ENCODE assay signal across 13 mouse cellular contexts in the genomic region with DNA sequence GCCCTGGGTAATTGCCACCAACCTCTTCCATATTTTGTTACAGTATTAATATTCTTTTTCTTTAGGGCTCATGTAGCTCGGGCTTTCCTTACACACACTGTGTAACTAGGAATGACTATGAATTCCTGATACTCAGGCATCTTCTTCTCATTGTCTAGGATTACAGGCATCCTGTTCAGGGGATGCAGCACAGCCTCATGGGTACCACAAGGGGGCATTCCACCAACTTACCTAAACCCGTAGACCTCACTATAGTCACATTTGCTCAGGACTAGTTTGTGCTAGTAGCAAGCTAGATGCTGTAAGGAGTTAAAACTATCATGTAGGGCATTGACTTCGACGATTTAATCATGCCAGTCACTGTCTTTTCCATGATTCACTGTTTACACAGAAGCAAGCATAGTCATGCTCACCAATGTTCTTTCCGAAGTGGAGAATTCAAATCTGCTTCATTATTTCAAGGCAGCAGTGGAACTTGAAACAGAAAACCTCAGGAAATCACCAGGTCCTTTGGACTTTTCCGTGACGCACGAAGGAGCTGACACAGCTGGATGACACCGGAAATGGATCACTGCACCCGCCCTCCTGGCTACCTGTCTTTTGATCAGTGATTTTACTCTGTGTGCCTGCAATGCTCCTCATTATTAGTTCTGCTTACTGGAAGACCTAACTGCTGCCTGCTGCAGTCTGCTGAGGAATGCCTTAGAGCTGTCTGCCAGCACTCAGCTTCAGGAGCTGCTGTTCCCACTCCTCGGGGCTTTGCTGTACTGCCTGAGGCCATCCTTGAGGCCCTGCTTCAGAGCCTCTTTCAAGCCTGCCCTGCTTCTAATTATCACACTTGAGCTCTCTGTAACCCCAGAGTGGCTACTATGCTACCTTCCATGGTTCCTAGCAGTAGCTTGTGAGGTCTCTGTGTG.
DNase-seq lines count a peak whose midpoint lies in the region; ATAC-seq and TF ChIP-seq lines count a peak whose summit lies in the region.
"Had no signal": no experiment of that assay in that cellular context is flagged by ENCODE, and none has a peak within 500 bp of the region (broad histone marks: within the 10 kb centered on the region; RNA-seq: fewer than 3 reads in every experiment).

No protein-coding gene starts in this region.

- no peak overlapping the region for H3K4me3 ChIP-seq in midbrain, embryonic 12.5 days
- no peak overlapping the region for H3K4me3 ChIP-seq in midbrain, embryonic 10.5 days
- H3K4me3 ChIP-seq in kidney, embryonic 16.5 days (ENCODE audit: low read length), result no peak overlapping the region
- no peak overlapping the region for H3K4me3 ChIP-seq in stomach, postnatal 0 days (ENCODE audit: low read depth, low read length)
- H3K4me3 ChIP-seq: forebrain, embryonic 12.5 days had no signal

- no peaks in the 10 kb centered on the region for H3K4me1 ChIP-seq in midbrain, embryonic 12.5 days
- H3K4me1 ChIP-seq in midbrain, embryonic 10.5 days, result no peaks in the 10 kb centered on the region
- no peaks in the 10 kb centered on the region for H3K4me1 ChIP-seq in kidney, embryonic 16.5 days (ENCODE audit: insufficient read depth, low read length)
- no peaks in the 10 kb centered on the region for H3K4me1 ChIP-seq in stomach, postnatal 0 days (replicated peaks; ENCODE audit: control insufficient read depth, insufficient read depth)
- H3K4me1 ChIP-seq: forebrain, embryonic 12.5 days had no signal

- 78% methylated on average over 11 of the region's 11 CpGs for WGBS in midbrain, embryonic 12.5 days
- 81% methylated on average over 11 of the region's 11 CpGs for WGBS in midbrain, embryonic 10.5 days
- 59% methylated on average over 11 of the region's 11 CpGs for WGBS in kidney, embryonic 16.5 days
- WGBS in stomach, postnatal 0 days, result 73% methylated on average over 11 of the region's 11 CpGs

- no peaks in the 10 kb centered on the region for H3K27me3 ChIP-seq in midbrain, embryonic 12.5 days
- no peaks in the 10 kb centered on the region for H3K27me3 ChIP-seq in midbrain, embryonic 10.5 days (ENCODE audit: low read depth, poor library complexity, severe bottlenecking)
- H3K27me3 ChIP-seq in kidney, embryonic 16.5 days (ENCODE audit: insufficient read depth, low read length), result no peaks in the 10 kb centered on the region
- no peaks in the 10 kb centered on the region for H3K27me3 ChIP-seq in stomach, postnatal 0 days (ENCODE audit: control insufficient read depth, insufficient read depth, low read length)
- H3K27me3 ChIP-seq: forebrain, embryonic 12.5 days had no signal

- H3K9me3 ChIP-seq in midbrain, embryonic 12.5 days, result no peaks in the 10 kb centered on the region
- no peaks in the 10 kb centered on the region for H3K9me3 ChIP-seq in midbrain, embryonic 10.5 days (replicated peaks)
- no peaks in the 10 kb centered on the region for H3K9me3 ChIP-seq in kidney, embryonic 16.5 days (ENCODE audit: low read length)
- H3K9me3 ChIP-seq in stomach, postnatal 0 days (ENCODE audit: control insufficient read depth, low read length), result no peaks in the 10 kb centered on the region
- H3K9me3 ChIP-seq: forebrain, embryonic 12.5 days had no signal

- DNase-seq in embryo, embryonic 10 days (ENCODE audit: low spot score), result peak; percentile 27
- no peak for DNase-seq in embryo, embryonic 9.5 days (ENCODE audit: extremely low spot score)
- no peak for DNase-seq in midbrain, embryonic 10.5 days (ENCODE audit: low spot score)
- no peak for DNase-seq in stomach, postnatal 0 days (ENCODE audit: low spot score)
- no peak for DNase-seq in frontal cortex, postnatal 36 days (ENCODE audit: low spot score in 2 of 2)
- no peak for DNase-seq in right cerebral cortex, postnatal 10 days (ENCODE audit: low spot score in 2 of 2)
- DNase-seq: thymus, postnatal 36 days had no signal

- H3K9ac ChIP-seq in midbrain, embryonic 12.5 days (replicated peaks), result no peak overlapping the region
- H3K9ac ChIP-seq in kidney, embryonic 16.5 days (replicated peaks; ENCODE audit: low read length), result no peak overlapping the region
- H3K9ac ChIP-seq in stomach, postnatal 0 days (ENCODE audit: low read length), result no peak overlapping the region
- H3K9ac ChIP-seq: forebrain, embryonic 12.5 days; hindbrain, embryonic 14.5 days; liver, embryonic 14.5 days had no signal

- no peak overlapping the region for H3K4me2 ChIP-seq in midbrain, embryonic 12.5 days (replicated peaks)
- no peak overlapping the region for H3K4me2 ChIP-seq in kidney, embryonic 16.5 days (replicated peaks; ENCODE audit: low read depth, low read length)
- H3K4me2 ChIP-seq in stomach, postnatal 0 days (replicated peaks; ENCODE audit: low read depth), result no peak overlapping the region
- H3K4me2 ChIP-seq: forebrain, embryonic 12.5 days; hindbrain, embryonic 14.5 days had no signal

- peak; percentile 52 for TF ChIP-seq CTCF in stomach, postnatal 0 days (IDR thresholded peaks at IDR 0.05; ENCODE audit: low read depth)

- no peak overlapping the region for H3K27ac ChIP-seq in midbrain, embryonic 12.5 days (replicated peaks)
- H3K27ac ChIP-seq in midbrain, embryonic 10.5 days (replicated peaks), result no peak overlapping the region
- H3K27ac ChIP-seq in kidney, embryonic 16.5 days (ENCODE audit: low read length), result no peak overlapping the region
- H3K27ac ChIP-seq in stomach, postnatal 0 days (replicated peaks), result no peak overlapping the region
- H3K27ac ChIP-seq: forebrain, embryonic 12.5 days; hindbrain, embryonic 14.5 days; liver, embryonic 14.5 days had no signal

- H3K36me3 ChIP-seq in midbrain, embryonic 12.5 days, result no peaks in the 10 kb centered on the region
- no peaks in the 10 kb centered on the region for H3K36me3 ChIP-seq in midbrain, embryonic 10.5 days
- no peaks in the 10 kb centered on the region for H3K36me3 ChIP-seq in kidney, embryonic 16.5 days (ENCODE audit: insufficient read depth, low read length)
- no peaks in the 10 kb centered on the region for H3K36me3 ChIP-seq in stomach, postnatal 0 days (ENCODE audit: control insufficient read depth, insufficient read depth, low read length)
- H3K36me3 ChIP-seq: forebrain, embryonic 12.5 days had no signal

- no peak for TF ChIP-seq EP300 in stomach, postnatal 0 days (optimal IDR thresholded peaks at IDR 0.05)

- ATAC-seq in midbrain, embryonic 12.5 days (ENCODE audit: low FRiP score, low read depth), result 0 out of 2 replicates have a peak, but pooled peaks have one; percentile 47
- peak; percentile 61 for ATAC-seq in kidney, embryonic 16.5 days (ENCODE audit: low FRiP score, low TSS enrichment)
- no peak for ATAC-seq in stomach, postnatal 0 days (ENCODE audit: low FRiP score, low TSS enrichment)
- ATAC-seq: activated CD4-positive, CD25-positive, alpha-beta regulatory T cell, adult 4 months had no signal
